Mouse (Mus musculus) MEL (cell line): Measurements from ENCODE around the gene Rassf6.

Experiments used
- CTCF ChIP-seq, 3 experiments: IDR thresholded peaks in 2 of 3; conservative IDR thresholded peaks in 1 of 3; 2 replicates each; pipeline ENCODE4 v1.5.1; 2011 to 2012; ENCODE audit warnings: low read length in 3 of 3, low read depth in 2 of 3, mild to moderate bottlenecking in 2 of 3, improper control_type of control experiment in 1 of 3, inconsistent platforms in 1 of 3, mixed read lengths in 1 of 3, moderate library complexity in 1 of 3; ENCODE audit not compliant: control insufficient read depth in 1 of 3, insufficient read depth in 1 of 3, poor library complexity in 1 of 3, severe bottlenecking in 1 of 3
- E2F4 ChIP-seq: IDR thresholded peaks from 2 replicates; pipeline ENCODE4 v1.6.1; 2011; ENCODE audit warnings: low read depth, low read length, improper control_type of control experiment, borderline replicate concordance
- GABPA ChIP-seq: IDR thresholded peaks from 2 replicates; pipeline ENCODE4 v1.6.1; 2012; ENCODE audit warnings: low read depth, mild to moderate bottlenecking, inconsistent platforms, low read length, improper control_type of control experiment, moderate library complexity
- GATA1 ChIP-seq: IDR thresholded peaks from 2 replicates; pipeline ENCODE4 v1.6.1; 2011; ENCODE audit warnings: low read depth, low read length, improper control_type of control experiment
- HCFC1 ChIP-seq: IDR thresholded peaks from 2 replicates; pipeline ENCODE4 v1.6.1; 2012; ENCODE audit warnings: low read depth, mild to moderate bottlenecking, inconsistent platforms, low read length, improper control_type of control experiment, moderate library complexity
- MAX ChIP-seq: IDR thresholded peaks from 2 replicates; pipeline ENCODE4 v1.6.1; 2011; ENCODE audit warnings: low read length, improper control_type of control experiment
- POLR2A ChIP-seq, 2 experiments: IDR thresholded peaks; 2 replicates each; pipeline ENCODE4 v1.6.1; 2011 to 2012; ENCODE audit warnings: low read length in 2 of 2, mild to moderate bottlenecking in 2 of 2, control low read depth in 1 of 2, improper control_type of control experiment in 1 of 2, low read depth in 1 of 2, moderate library complexity in 1 of 2; ENCODE audit not compliant: control insufficient read depth in 1 of 2, insufficient read depth in 1 of 2, poor library complexity in 1 of 2
- POLR2AphosphoS2 ChIP-seq: IDR thresholded peaks from 2 replicates; pipeline ENCODE4 v1.6.1; 2011; ENCODE audit warnings: low read length, improper control_type of control experiment
- RCOR1 ChIP-seq: IDR thresholded peaks from 2 replicates; pipeline ENCODE4 v1.6.1; 2012; ENCODE audit warnings: low read depth, mild to moderate bottlenecking, inconsistent platforms, low read length, improper control_type of control experiment
- TAL1 ChIP-seq: IDR thresholded peaks from 2 replicates; pipeline ENCODE4 v1.6.1; 2012; ENCODE audit warnings: mild to moderate bottlenecking, inconsistent platforms, low read length, moderate library complexity, mixed read lengths
- ZNF384 ChIP-seq: IDR thresholded peaks from 2 replicates; pipeline ENCODE4 v1.6.1; 2012; ENCODE audit warnings: low read depth, mild to moderate bottlenecking, inconsistent platforms, low read length, improper control_type of control experiment

DNA sequence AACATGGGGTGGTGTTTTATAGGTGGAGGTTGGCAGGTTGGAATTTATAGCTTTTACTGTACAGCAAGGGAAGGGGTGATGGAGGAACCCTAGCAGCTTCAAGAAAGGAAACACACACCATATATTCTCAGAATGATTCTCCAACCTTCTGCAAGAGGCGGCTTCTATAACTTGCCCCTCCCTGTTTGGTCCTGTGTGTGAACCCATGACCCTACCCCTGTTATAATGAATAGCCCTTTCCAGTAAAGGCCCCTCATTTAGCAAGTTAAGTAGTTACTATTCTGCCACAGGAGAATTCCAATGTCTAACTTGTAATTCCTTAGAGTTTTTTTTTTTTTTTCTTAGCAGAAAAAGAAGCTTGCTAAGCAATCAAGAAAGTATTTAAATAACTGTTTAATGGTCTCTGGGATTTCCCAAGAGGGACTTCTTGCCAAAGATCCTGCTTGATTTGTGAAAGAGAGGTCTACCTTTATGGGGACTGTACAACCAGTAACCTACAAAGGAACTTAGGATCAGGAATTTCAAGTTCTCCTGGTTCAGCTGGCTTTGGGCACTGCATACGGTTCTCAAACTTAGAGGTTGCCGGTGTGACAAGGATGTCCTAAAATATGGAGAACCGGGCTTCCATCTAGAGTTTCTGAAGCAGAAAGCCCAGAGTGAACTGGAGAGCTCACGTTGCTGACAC is 10.2 kb upstream of the Rassf6 start:
- no peak for TF ChIP-seq CTCF (IDR thresholded peaks at IDR 0.05 in 2 of 3, conservative IDR thresholded peaks at IDR 0.05 in 1 of 3; ENCODE audit: control insufficient read depth in 1 of 3, insufficient read depth in 1 of 3, low read depth in 2 of 3, low read length in 3 of 3, poor library complexity in 1 of 3, severe bottlenecking in 1 of 3)
- TF ChIP-seq GATA1, result no peak
- TF ChIP-seq ZNF384, result no peak
- TF ChIP-seq POLR2A (IDR thresholded peaks at IDR 0.05; ENCODE audit: control insufficient read depth in 1 of 2, insufficient read depth in 1 of 2, low read depth in 1 of 2, low read length in 2 of 2, poor library complexity in 1 of 2), result no peak
- TF ChIP-seq HCFC1, result no peak
- no peak for TF ChIP-seq E2F4
- no peak for TF ChIP-seq GABPA
- no peak for TF ChIP-seq TAL1
- TF ChIP-seq MAX, result no peak
- TF ChIP-seq POLR2AphosphoS2, result no peak
- no peak for TF ChIP-seq RCOR1
